Mouse (Mus musculus) cortical plate, adult 2 months (tissue): ENCODE data around the gene Elp6. TPM values are rescaled to one million over a fixed set of nuclear protein-coding genes. Genes with fewer than 3 reads are reported as not detected.

Source experiments
- H3K27ac ChIP-seq: fragments of 200-500 bp; 2 replicates; pipeline ENCODE4 v1.5.1; 2012; ENCODE audit warnings: low read length, control low read depth, inconsistent platforms; ENCODE audit not compliant: insufficient read depth
- H3K4me1 ChIP-seq: fragments of 200-500 bp; 2 replicates; pipeline ENCODE4 v1.6.1; 2011; ENCODE audit warnings: low read length; ENCODE audit not compliant: control insufficient read depth, insufficient read depth
- H3K4me3 ChIP-seq: fragments of 200-500 bp; 2 replicates; pipeline ENCODE4 v1.5.1; 2011; ENCODE audit warnings: mild to moderate bottlenecking, low read length, control low read depth; ENCODE audit not compliant: insufficient read depth
- CTCF ChIP-seq: fragments of 200-500 bp; IDR thresholded peaks from 2 replicates; pipeline ENCODE4 v1.5.1; 2011; ENCODE audit warnings: mild to moderate bottlenecking, control low read depth, low read length; ENCODE audit not compliant: insufficient read depth; ENCODE audit errors: extremely low read depth
- POLR2A ChIP-seq: fragments of 200-500 bp; IDR thresholded peaks from 2 replicates; pipeline ENCODE4 v1.6.1; 2011; ENCODE audit warnings: mild to moderate bottlenecking, low read length, control low read depth; ENCODE audit not compliant: insufficient read depth; ENCODE audit errors: extremely low read depth
- polyA plus RNA-seq: library from polyadenylated mRNA; depleted of rRNA; stranded (reverse); fragments of >200 nt; gene quantifications from 2 replicates; pipeline ENCODE4 v1.2.3, GENCODE M21; 2012

The Elp6 gene
- polyA plus RNA-seq, 1 experiment, result 20.0 TPM

DNA sequence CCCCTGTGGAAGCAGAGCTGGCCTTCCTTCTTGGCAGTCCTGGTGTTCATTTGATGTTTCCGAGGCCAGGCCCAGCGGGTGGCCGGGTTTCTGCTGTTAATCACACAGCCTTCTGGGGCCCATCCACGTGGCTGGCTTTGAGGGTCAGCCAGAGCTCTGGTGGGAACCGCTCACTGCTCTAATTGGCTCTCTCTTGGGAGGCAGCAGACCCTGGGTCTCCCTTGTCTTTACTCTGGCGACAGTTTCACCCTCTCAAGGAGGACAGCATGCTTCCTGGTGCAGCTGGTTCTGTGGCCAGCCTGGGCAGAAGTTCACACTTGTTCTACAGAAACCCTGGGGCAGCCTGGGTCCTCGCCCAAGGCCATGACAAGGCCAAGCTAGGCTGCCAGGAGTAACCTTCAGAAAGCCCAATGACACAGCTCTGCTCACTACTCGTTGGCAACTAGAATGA, 27.5 kb upstream of the Elp6 start:
- TF ChIP-seq CTCF, result no peak
- TF ChIP-seq POLR2A, result no peak
- no peaks in the 10 kb centered on the region for H3K4me1 ChIP-seq
- H3K4me3 ChIP-seq, result no peak overlapping the region
- no peak overlapping the region for H3K27ac ChIP-seq

DNA sequence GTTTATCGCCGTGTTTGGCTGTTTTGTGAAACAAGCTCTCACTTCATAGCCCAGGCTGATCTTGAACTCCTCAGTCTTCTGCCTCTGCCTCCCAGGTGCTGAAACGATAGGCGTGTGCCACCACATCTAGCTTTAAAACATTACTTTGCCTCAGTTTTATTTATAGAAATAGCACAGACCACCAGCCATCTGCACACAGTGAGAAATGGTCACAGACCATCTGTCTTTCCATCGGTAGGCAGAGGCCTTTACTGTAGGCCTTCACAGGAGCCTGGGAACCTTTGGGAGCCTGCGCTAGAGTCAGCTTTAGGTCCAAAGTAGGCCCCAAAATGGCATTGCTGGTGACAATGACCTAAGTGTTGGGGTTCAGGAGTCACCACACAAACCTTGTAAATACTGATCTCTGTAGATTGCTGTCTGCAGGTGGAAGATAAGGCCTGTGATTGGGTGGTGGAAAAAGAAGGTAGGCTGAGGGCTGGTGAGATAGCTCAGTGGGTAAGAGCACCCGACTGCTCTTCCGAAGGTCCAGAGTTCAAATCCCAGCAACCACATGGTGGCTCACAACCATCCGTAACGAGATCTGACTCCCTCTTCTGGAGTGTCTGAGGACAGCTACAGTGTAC, 20.8 kb upstream of the Elp6 start:
- no peaks in the 10 kb centered on the region for H3K4me1 ChIP-seq
- no peak overlapping the region for H3K4me3 ChIP-seq
- H3K27ac ChIP-seq, result no peak overlapping the region
- TF ChIP-seq POLR2A (no peak), CTCF (no peak)

DNA sequence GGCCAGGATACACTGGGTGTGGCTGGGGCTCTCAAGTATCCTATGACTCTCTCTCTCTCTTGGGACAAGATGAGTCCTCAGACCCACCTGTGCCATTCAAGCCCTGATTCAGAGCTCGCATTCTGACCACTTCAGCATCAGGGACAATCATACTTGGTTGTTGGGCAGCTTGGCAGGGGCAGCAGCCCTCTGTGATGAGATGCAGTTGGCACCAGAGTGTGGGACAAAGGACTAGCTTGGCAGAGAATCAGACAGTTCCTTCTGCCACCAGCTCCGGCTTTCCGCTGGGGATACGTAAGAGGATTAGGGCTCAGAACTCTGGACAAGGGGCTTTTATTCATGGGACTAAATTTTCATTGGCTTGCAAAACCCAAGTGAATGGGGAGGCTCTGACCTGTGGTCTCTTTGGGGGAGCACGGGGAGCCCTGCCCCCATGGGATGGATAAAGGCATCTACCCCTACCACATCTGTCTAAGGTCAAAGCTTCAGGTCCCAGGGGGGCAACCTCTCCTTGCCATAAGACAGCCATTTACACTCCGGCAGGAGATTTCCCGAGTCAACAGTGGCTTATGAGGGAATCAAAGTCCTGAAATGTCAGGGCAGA, 17.6 kb upstream of the Elp6 start:
- Histone ChIP-seq H3K27ac (peak overlapping the region; percentile 48; the same call in 1 of the 2 replicates), H3K4me3 (no peak overlapping the region), H3K4me1 (no peaks in the 10 kb centered on the region)
- no peak for TF ChIP-seq CTCF
- no peak for TF ChIP-seq POLR2A

DNA sequence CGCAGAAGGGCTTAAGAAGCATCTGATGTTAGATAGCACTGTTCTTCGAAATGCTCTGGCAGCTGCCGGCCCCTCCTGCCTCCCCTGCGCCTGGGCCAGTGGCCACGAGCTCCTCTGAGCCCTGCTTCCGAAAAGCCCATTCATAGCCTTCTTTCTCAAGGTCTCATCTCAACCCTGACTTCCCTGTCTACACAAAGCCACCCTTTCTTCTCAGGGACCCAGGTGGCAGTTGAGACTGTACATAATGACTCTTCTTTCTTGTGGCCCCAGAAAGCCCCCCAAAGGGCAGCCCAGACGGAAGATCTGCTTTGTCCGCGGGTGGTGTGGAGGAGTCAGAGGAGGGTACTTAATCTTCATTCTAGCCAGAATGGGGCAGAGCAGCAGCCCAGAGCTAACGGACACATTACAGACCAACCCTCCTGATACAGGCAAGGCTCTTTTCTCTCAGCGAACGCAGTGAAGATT, 11.7 kb upstream of the Elp6 start:
- H3K27ac ChIP-seq, result no peak overlapping the region
- H3K4me3 ChIP-seq, result peak overlapping the region; percentile 7
- H3K4me1 ChIP-seq, result no peaks in the 10 kb centered on the region
- no peak for TF ChIP-seq POLR2A
- TF ChIP-seq CTCF, result no peak

DNA sequence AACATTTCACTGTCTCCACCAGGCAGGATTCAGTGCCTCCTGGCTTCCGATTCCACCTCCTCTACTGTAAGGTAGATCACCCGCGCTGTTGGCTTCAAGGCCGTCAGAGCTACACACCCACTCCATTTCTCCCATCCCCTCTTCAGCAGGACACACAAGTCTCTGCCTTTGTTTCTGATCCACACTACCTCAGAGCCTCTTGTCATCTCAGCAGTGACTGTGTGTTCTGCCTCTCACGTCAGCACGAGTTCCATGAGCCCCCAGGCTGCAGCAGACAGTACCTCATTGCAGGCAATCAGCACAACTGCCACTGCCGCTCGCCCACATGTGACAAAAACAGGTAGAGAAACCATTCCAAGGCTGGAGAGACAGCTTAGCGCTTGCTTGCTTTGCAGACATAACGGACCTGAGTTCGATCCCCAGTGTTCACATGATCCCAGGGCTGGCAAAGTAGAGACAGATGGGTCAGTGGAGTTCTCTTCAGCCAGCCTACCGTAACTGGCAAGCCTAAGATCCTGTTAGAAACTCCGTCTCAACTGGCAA, 11.0 kb upstream of the Elp6 start:
- H3K4me1 ChIP-seq, result no peaks in the 10 kb centered on the region
- TF ChIP-seq POLR2A, result peak; percentile 55; the same call in 1 of the 2 replicates
- no peak for TF ChIP-seq CTCF
- peak overlapping the region; percentile 7 for H3K4me3 ChIP-seq
- peak overlapping the region; percentile 11; the same call in 1 of the 2 replicates for H3K27ac ChIP-seq

DNA sequence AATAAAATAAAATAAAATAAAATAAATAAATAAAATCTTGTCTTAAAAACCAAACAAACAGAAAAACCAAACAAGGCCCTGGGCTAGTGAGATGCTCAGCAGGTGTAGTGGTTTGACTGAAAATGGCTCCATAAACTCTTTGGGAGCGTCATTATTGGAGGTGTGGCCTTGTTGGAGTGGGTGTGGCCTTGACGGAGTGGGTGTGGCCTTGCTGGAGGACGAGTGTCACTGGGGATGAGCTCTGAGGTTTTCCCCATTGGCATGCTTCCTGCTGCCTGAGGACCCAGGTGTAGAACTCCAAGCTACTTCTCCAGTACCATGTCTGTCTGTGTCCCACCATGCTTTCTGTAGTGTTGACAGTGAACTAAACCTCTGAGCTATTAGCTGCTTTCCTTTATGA, 10.2 kb upstream of the Elp6 start:
- TF ChIP-seq CTCF (no peak), POLR2A (no peak)
- Histone ChIP-seq H3K4me3 (no peak overlapping the region), H3K4me1 (no peaks in the 10 kb centered on the region), H3K27ac (no peak overlapping the region)

DNA sequence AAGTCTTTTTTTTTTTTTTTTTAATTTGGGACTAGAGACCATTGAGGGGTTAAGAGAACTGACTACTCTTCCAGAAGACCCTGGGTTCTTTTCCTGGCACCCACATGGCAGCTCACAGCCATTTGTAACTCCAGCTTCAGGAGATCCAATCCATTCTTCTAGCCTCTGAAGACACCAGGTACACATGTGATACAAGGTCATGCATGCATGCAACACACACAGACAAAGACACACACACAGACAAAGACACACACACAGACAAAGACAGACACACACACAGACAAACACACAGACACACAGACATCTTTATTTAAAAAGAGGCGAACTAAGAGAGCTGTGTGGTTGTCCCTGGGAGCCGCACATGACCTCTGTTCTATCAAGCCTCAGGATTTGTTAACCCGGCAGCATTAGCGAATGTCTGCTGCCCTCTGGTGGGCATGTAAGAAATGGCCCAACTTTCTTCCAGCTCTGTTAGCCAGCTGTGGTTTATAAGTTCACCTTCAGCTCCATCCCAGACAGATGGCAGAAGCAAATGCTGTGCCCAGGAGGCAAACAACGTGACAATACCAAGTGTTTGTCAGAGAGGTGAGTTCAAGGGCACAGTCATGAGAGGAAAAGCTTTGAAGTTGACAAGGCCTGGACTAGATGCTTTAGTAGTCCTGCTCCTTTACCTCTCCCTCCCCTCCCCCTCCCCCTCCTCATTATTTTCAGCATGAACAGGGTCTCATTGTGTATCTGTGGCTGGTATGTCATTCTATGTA, 7.9 kb upstream of the Elp6 start:
- H3K4me3 ChIP-seq, result no peak overlapping the region
- H3K27ac ChIP-seq, result no peak overlapping the region
- TF ChIP-seq CTCF (peak; percentile 96), POLR2A (no peak)
- H3K4me1 ChIP-seq, result no peaks in the 10 kb centered on the region

DNA sequence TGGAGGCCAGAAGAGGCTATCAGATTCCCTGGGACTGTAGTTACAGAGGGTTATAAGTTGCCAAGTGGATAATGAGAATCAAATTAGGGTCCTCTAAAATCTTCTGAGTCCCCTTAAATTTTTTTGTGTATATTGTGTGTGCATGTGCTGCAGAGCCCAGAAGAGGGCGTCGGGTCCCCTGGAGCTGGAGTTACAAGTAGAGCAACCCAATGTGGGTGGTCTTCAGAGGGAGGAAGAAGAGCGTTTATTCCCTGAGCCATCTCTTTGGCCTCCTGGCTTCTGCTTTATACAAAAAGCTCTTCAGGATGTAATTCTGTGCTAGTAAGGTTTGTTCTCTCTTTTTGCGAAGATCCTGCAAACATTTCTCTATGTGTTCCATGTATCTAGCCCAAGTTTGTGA, 457 bp upstream of the Elp6 start:
- Histone ChIP-seq H3K27ac (peak overlapping the region; percentile 20; the same call in 1 of the 2 replicates), H3K4me3 (peak overlapping the region; percentile 41), H3K4me1 (no peaks in the 10 kb centered on the region)
- TF ChIP-seq POLR2A (no peak), CTCF (0 out of 2 replicates have a peak, but pooled peaks have one; percentile 13)

DNA sequence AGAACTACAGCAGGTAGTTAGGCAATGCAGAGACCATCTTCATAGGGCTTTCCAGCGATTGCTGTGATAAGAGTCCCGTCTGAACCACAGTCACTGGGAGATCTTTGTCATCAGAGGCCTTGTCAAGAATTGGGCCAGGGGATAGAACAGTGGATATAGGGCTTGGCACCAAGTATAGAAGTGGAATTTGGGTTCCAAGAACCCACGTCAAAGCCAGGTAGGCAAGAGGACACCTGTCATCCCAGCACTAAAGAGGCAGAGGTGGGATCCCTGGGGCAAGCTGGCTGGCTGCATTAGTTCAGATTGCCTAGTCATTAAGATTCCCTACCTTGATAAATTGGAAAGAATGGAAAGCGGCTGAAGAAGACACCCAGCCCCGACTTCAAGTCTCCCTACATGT, 1.4 kb downstream of the Elp6 start:
- Histone ChIP-seq H3K4me1 (no peaks in the 10 kb centered on the region), H3K4me3 (no peak overlapping the region), H3K27ac (no peak overlapping the region)
- TF ChIP-seq POLR2A (no peak), CTCF (no peak)

DNA sequence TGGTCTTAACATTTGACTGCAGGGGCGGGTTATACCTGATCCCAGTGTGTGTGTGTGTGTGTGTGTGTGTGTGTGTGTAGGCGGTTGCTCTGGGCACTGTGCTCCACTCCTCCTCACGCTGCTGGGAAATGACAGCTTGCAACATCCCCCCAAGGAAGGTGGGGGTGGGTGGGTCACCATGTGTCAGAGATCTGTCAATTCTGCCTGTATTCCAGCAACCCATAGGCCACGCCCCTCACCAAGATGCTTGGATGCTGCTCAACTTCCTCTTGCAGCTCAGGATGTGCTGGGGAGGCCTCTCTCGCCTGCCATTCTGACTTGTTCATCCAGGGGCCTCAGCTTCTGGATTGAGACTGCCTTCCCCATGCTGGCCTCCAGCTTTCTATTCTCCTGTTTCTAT, 9.7 kb downstream of the Elp6 start:
- Histone ChIP-seq H3K27ac (no peak overlapping the region), H3K4me1 (no peaks in the 10 kb centered on the region)
- TF ChIP-seq CTCF (no peak), POLR2A (no peak)

DNA sequence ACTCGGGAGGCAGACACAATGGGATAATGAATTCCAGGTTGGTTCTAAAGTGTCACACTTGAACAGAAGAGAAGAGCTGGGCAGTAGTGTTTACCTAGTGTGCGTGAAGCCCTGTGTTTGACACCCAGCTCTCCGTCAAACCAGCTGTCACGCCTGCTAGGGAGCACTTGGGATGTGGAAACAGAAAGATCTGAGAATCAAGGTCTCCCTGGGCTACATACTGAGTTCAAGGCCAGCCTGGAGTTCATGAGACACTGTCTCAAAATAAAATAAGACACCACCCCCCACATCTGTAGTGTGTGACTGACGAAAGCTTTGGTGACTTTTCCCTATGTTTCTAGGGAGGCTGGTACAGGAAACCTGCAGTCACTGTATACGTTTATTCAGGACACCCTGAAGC, 10.4 kb downstream of the Elp6 start:
- TF ChIP-seq CTCF (no peak), POLR2A (no peak)
- no peak overlapping the region for H3K27ac ChIP-seq
- H3K4me3 ChIP-seq, result no peak overlapping the region
- H3K4me1 ChIP-seq, result no peaks in the 10 kb centered on the region

More for the DNA sequence above, 9.7 kb downstream of the Elp6 start:
- H3K4me3 ChIP-seq, result no peak overlapping the region
